Mouse (Mus musculus) myocyte (in vitro differentiated cells): ENCODE measurements around the gene Spef1. TPM values are rescaled to one million over a fixed set of nuclear protein-coding genes. Genes with fewer than 3 reads are reported as not detected.

Source experiments
- H3K27me3 ChIP-seq: one replicate; pipeline ENCODE4 v1.6.1; 2011; ENCODE audit not compliant: control insufficient read depth, insufficient read depth, insufficient read length
- H3K36me3 ChIP-seq: one replicate; pipeline ENCODE4 v1.6.1; 2011; ENCODE audit not compliant: control insufficient read depth, insufficient read depth
- H3K4me2 ChIP-seq: one replicate; pipeline ENCODE4 v1.6.1; 2011; ENCODE audit warnings: low read depth, control low read depth
- H3K4me3 ChIP-seq: one replicate; pipeline ENCODE4 v1.5.1; 2011; ENCODE audit warnings: mild to moderate bottlenecking, control low read depth, moderate library complexity
- H3K79me2 ChIP-seq: one replicate; pipeline ENCODE4 v1.6.1; 2011; ENCODE audit not compliant: control insufficient read depth, insufficient read depth
- H3ac ChIP-seq: one replicate; pipeline ENCODE4 v1.6.1; 2011; ENCODE audit not compliant: control insufficient read depth, insufficient read length
- CEBPB ChIP-seq: IDR thresholded peaks from 2 replicates; pipeline ENCODE4 v1.6.1; 2011; ENCODE audit warnings: mild to moderate bottlenecking, moderate library complexity; ENCODE audit not compliant: poor library complexity, insufficient read depth, severe bottlenecking
- E2F4 ChIP-seq: IDR thresholded peaks from one replicate; pipeline ENCODE4 v1.6.1; 2011; ENCODE audit warnings: mild to moderate bottlenecking, control low read depth, moderate library complexity; ENCODE audit not compliant: insufficient read depth
- MAX ChIP-seq: IDR thresholded peaks from one replicate; pipeline ENCODE4 v1.6.1; 2011; ENCODE audit warnings: low read depth, mild to moderate bottlenecking, control low read depth
- MYOD1 ChIP-seq, 3 experiments: IDR thresholded peaks; one replicate each; pipeline ENCODE4 v1.6.1; 2011; ENCODE audit warnings: control low read depth in 2 of 3, low read depth in 2 of 3, mild to moderate bottlenecking in 2 of 3, moderate library complexity in 1 of 3; ENCODE audit not compliant: insufficient read length in 2 of 3, control insufficient read depth in 1 of 3
- MYOG ChIP-seq, 3 experiments: IDR thresholded peaks; one replicate each; pipeline ENCODE4 v1.6.1; 2011; ENCODE audit warnings: control low read depth in 2 of 3, low read depth in 2 of 3, mild to moderate bottlenecking in 2 of 3; ENCODE audit not compliant: insufficient read length in 2 of 3, control insufficient read depth in 1 of 3, insufficient read depth in 1 of 3
- POLR2A ChIP-seq: IDR thresholded peaks from one replicate; pipeline ENCODE4 v1.6.1; 2011; ENCODE audit warnings: low read depth, mild to moderate bottlenecking, control low read depth, moderate library complexity; ENCODE audit not compliant: insufficient read length
- POLR2AphosphoS2 ChIP-seq: IDR thresholded peaks from one replicate; pipeline ENCODE4 v1.6.1; 2011; ENCODE audit warnings: low read depth, control low read depth; ENCODE audit not compliant: insufficient read length
- REST ChIP-seq: IDR thresholded peaks from one replicate; pipeline ENCODE4 v1.6.1; 2011; ENCODE audit warnings: mild to moderate bottlenecking, control low read depth, moderate library complexity; ENCODE audit not compliant: insufficient read depth, insufficient read length
- SRF ChIP-seq: IDR thresholded peaks from one replicate; pipeline ENCODE4 v1.6.1; 2011; ENCODE audit warnings: low read depth; ENCODE audit not compliant: control insufficient read depth, insufficient read length
- TCF12 ChIP-seq: IDR thresholded peaks from one replicate; pipeline ENCODE4 v1.6.1; 2011; ENCODE audit warnings: mild to moderate bottlenecking, control low read depth; ENCODE audit not compliant: poor library complexity, insufficient read depth, severe bottlenecking
- TCF3 ChIP-seq: IDR thresholded peaks from one replicate; pipeline ENCODE4 v1.6.1; 2011; ENCODE audit warnings: low read depth, control low read depth; ENCODE audit not compliant: insufficient read length
- USF1 ChIP-seq: IDR thresholded peaks from one replicate; pipeline ENCODE4 v1.6.1; 2011; ENCODE audit warnings: low read depth, mild to moderate bottlenecking, control low read depth, moderate library complexity
- polyA plus RNA-seq: library from polyadenylated mRNA; unstranded; fragments of >200 nt; fragmentation: generic; extraction: Trizol; gene quantifications from one replicate; pipeline ENCODE4 v1.2.1, GENCODE M21; 2012; ENCODE audit warnings: missing spikeins

The Spef1 gene
- polyA plus RNA-seq, 1 experiment = 9.4 TPM

- Histone ChIP-seq H3ac (no peak overlapping the region), H3K27me3 (no peaks in the 10 kb centered on the region), H3K4me3 (peak overlapping the region; percentile 54), H3K36me3 (peaks cover 18% of the 10 kb centered on the region), H3K79me2 (peaks cover 21% of the 10 kb centered on the region), H3K4me2 (peak overlapping the region; percentile 98)
- TF ChIP-seq CEBPB (no peak), MYOG (IDR thresholded peaks at IDR 0.05; ENCODE audit: control insufficient read depth in 1 of 3, insufficient read depth in 1 of 3, insufficient read length in 2 of 3, low read depth in 2 of 3) (no peak), MAX (no peak), TCF12 (no peak), REST (no peak), E2F4 (no peak), POLR2AphosphoS2 (no peak), MYOD1 (IDR thresholded peaks at IDR 0.05; ENCODE audit: control insufficient read depth in 1 of 3, insufficient read length in 2 of 3, low read depth in 2 of 3) (no peak), USF1 (no peak), TCF3 (no peak), POLR2A (no peak), SRF (no peak)
Measured at GRCm38 (mm10) chr2:131188311-131188710, 1.2 kb upstream of the Spef1 start.

DNA sequence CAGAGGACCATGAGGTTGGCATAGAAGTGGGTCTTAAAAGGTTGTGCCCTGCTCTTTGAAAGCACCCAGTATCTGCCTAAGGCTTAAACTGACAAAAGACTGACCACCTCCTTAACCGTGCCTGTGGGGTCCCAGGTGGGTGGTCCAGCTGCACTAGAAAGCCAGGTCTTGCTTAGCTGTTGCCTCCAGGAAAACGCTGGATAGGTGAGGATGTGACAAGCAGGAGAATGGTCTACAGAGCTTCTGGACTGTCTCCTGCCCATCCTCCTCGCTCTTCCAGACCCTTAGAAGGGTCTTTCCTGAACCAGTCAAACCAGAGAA is 480 bp upstream of the Spef1 start:
- H3ac ChIP-seq = peak overlapping the region; percentile 14
- H3K36me3 ChIP-seq = peaks cover 10% of the 10 kb centered on the region
- peak overlapping the region; percentile 98 for H3K4me2 ChIP-seq
- peak overlapping the region; percentile 54 for H3K4me3 ChIP-seq
- TF ChIP-seq TCF3 = no peak
- no peak for TF ChIP-seq USF1
- TF ChIP-seq REST = no peak
- TF ChIP-seq POLR2AphosphoS2 = no peak
- TF ChIP-seq POLR2A = peak; percentile 8
- TF ChIP-seq MYOD1 (IDR thresholded peaks at IDR 0.05; ENCODE audit: control insufficient read depth in 1 of 3, insufficient read length in 2 of 3, low read depth in 2 of 3) = no peak
- TF ChIP-seq MYOG (IDR thresholded peaks at IDR 0.05; ENCODE audit: control insufficient read depth in 1 of 3, insufficient read depth in 1 of 3, insufficient read length in 2 of 3, low read depth in 2 of 3) = no peak
- TF ChIP-seq E2F4 = no peak
- H3K79me2 ChIP-seq = peaks cover 21% of the 10 kb centered on the region
- H3K27me3 ChIP-seq = no peaks in the 10 kb centered on the region

GRCm38 (mm10) chr2:131186343-131186742 is 739 bp downstream of the Spef1 start:
- H3K4me3 ChIP-seq = peak overlapping the region; percentile 54
- no peaks in the 10 kb centered on the region for H3K27me3 ChIP-seq
- TF ChIP-seq TCF3 = peak; percentile 47
- TF ChIP-seq MYOD1 (IDR thresholded peaks at IDR 0.05; ENCODE audit: control insufficient read depth in 1 of 3, insufficient read length in 2 of 3, low read depth in 2 of 3) = peak; percentile 81 to 96 (median 94)
- TF ChIP-seq POLR2AphosphoS2 = no peak
- peak in 1 of 3 experiments; percentile 74 for TF ChIP-seq MYOG (IDR thresholded peaks at IDR 0.05; ENCODE audit: control insufficient read depth in 1 of 3, insufficient read depth in 1 of 3, insufficient read length in 2 of 3, low read depth in 2 of 3)
- no peak for TF ChIP-seq USF1
- peaks cover 21% of the 10 kb centered on the region for H3K79me2 ChIP-seq
- H3K4me2 ChIP-seq = peak overlapping the region; percentile 98
- H3ac ChIP-seq = no peak overlapping the region
- no peaks in the 10 kb centered on the region for H3K36me3 ChIP-seq

DNA sequence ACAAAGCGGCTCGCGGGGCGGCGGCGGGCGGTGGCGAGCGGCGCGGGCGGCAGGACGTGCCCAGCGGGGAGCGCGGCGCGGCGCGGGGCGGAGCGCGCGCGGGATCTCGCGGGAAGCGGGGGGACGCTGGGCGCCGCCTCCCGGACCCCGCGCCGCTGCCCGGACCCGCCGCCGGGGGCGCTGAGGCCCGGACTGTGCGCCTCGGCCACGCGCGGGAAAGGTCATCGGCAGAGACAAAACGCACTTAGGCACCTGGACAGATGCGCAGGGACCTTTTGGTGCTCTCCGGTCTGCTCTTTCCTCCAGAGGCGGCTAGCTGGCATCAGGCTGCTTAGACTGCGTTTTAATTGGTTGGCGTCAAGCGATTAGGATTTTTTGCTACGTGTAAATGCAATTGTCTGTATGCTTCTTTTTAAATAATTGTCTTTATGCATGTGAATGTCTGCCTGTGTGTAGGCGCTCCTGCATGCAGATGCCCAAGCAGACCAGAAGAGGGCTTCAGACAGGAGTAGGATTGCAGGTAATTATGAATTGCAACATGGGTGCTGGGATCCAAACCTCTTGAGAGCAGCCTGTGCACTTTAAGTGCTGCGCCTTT is 7.0 kb downstream of the Spef1 start, which contains the start of gene Cenpb:
Gene Cenpb (minus strand): TSS at position 78 of the 598 bp plus-strand sequence.
- peak within 1 kb of the TSS; percentile 58 for H3ac ChIP-seq
- H3K4me3 ChIP-seq = peak within 1 kb of the TSS; percentile 80
- H3K79me2 ChIP-seq = peaks cover 36% of the 10 kb centered on the region
- peak; percentile 56 for TF ChIP-seq E2F4
- peak in 1 of 3 experiments; percentile 23 for TF ChIP-seq MYOG (IDR thresholded peaks at IDR 0.05; ENCODE audit: control insufficient read depth in 1 of 3, insufficient read depth in 1 of 3, insufficient read length in 2 of 3, low read depth in 2 of 3)
- peak; percentile 75 for TF ChIP-seq POLR2A
- TF ChIP-seq SRF = no peak
- TF ChIP-seq POLR2AphosphoS2 = peak; percentile 67
- TF ChIP-seq MYOD1 (IDR thresholded peaks at IDR 0.05; ENCODE audit: control insufficient read depth in 1 of 3, insufficient read length in 2 of 3, low read depth in 2 of 3) = peak in 1 of 3 experiments; percentile 52
- no peaks in the 10 kb centered on the region for H3K36me3 ChIP-seq
- H3K4me2 ChIP-seq = peak within 1 kb of the TSS; percentile 92
- no peaks in the 10 kb centered on the region for H3K27me3 ChIP-seq

DNA sequence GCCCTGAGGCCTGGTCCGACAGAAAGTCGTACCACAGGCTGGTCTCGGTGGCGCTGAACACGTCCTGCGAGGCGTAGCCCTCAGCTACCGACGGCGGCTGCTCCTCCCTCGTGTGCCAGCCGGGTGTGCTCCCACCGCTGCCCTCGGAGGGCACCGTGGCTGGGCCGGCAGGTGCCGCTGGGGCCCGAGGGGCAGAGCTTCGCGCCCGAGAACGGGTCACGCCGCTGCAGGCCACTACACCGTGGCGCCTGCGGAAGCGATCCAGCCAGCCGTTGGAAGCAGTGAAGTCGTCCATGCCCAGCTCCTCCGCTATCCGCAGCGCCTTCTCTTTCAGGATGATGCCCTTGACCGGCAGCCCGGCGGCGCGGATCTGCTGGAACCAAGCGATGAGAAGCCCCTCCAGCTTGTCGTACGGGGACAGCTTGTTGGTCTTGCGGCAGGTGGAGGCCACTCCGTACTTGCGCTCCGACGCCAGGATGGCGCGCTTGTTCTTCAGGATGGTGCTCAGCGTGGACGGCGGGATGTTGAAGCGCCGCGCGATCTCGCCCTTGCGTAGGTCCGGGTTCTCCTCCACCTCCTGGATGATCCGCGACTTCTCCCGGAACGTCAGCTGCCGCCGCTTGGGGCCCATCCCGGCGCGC is 7.7 kb downstream of the Spef1 start:
- Histone ChIP-seq H3K4me2 (peak overlapping the region; percentile 92), H3ac (peak overlapping the region; percentile 58), H3K79me2 (peaks cover 36% of the 10 kb centered on the region), H3K27me3 (no peaks in the 10 kb centered on the region), H3K36me3 (no peaks in the 10 kb centered on the region), H3K4me3 (peak overlapping the region; percentile 80)
- peak in 2 of 3 experiments; percentile 13 to 38 for TF ChIP-seq MYOG (IDR thresholded peaks at IDR 0.05; ENCODE audit: control insufficient read depth in 1 of 3, insufficient read depth in 1 of 3, insufficient read length in 2 of 3, low read depth in 2 of 3)
- peak; percentile 67 for TF ChIP-seq POLR2AphosphoS2
- peak in 1 of 3 experiments; percentile 24 for TF ChIP-seq MYOD1 (IDR thresholded peaks at IDR 0.05; ENCODE audit: control insufficient read depth in 1 of 3, insufficient read length in 2 of 3, low read depth in 2 of 3)
- TF ChIP-seq MAX = no peak
- TF ChIP-seq CEBPB = no peak
